Mouse (Mus musculus): Measurements from ENCODE around the gene Prpf3. TPM values are rescaled to one million over a fixed set of nuclear protein-coding genes. Genes with fewer than 3 reads are reported as not detected.
A peak's percentile ranks its signal among the peaks of the same experiment; 100 is the strongest.
"Not testable (repeated sequence)": the region's sequence is repeated elsewhere in the genome, so short reads cannot be mapped to it uniquely, and the experiment has no call there.

Gene Prpf3
- polyA plus RNA-seq (2016; fragmentation: Nextera tagmentation; extraction: Ambion mirVana): 41.4 and 44.3 TPM in 2 replicates

- ATAC-seq: peak; percentile 96
- Histone ChIP-seq H3K27ac (peak within 1 kb of the TSS; percentile 76), H3K36me3 (peaks cover 32% of the 10 kb centered on the region), H3K4me3 (peak within 1 kb of the TSS; percentile 90), H3K9me3 (replicated peaks) (no peaks in the 10 kb centered on the region), H3K27me3 (replicated peaks) (no peaks in the 10 kb centered on the region), H3K9ac (peak within 1 kb of the TSS; percentile 93), H3K4me2 (peak within 1 kb of the TSS; percentile 82), H3K4me1 (peaks cover 48% of the 10 kb centered on the region)
- WGBS (ENCODE audit: insufficient replicate concordance): under 1% methylated on average over 56 of the region's 56 CpGs
Measured at GRCm38 (mm10) chr3:95855502-95856089, at the start of gene Prpf3. TSS of gene Prpf3 (minus strand) at chr3:95855885.

DNA sequence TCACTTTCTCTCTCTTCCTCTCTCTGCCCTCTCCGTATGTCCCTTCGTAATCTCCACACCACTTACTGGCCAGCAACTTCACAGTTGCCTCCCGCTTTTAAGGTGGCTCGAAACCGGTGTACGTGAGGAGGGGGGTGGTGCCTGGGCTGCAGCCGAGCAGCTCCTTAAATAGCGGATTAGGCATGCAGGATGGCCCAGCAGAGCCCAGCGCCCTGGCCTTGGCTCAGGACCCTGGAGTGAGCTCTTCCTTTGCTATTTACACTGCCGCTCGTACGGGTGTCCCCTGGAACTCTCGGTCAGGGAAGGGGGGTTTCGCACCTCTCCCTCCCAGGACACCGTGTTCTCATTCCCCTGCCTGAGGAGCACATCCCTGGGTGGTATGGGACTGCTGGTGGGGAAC lies 48.9 kb upstream of the Prpf3 start, which contains the start of gene Car14:
Gene Car14 (minus strand): TSS at position 124 of the 400 bp plus-strand sequence.
- peak within 1 kb of the TSS; percentile 79 for H3K27ac ChIP-seq
- peak within 1 kb of the TSS; percentile 40 for H3K9ac ChIP-seq
- peak within 1 kb of the TSS; percentile 65 for H3K4me2 ChIP-seq
- peak within 1 kb of the TSS; percentile 34 for H3K4me3 ChIP-seq
- peaks cover 33% of the 10 kb centered on the region for H3K4me1 ChIP-seq
- no peaks in the 10 kb centered on the region for H3K36me3 ChIP-seq
- H3K27me3 ChIP-seq (replicated peaks): peaks cover 86% of the 10 kb centered on the region
- H3K9me3 ChIP-seq (replicated peaks): no peaks in the 10 kb centered on the region
- 3% methylated on average over 15 of the region's 15 CpGs for WGBS (ENCODE audit: insufficient replicate concordance)
- ATAC-seq: no peak

- Histone ChIP-seq H3K27me3 (replicated peaks) (peaks cover 84% of the 10 kb centered on the region), H3K9me3 (replicated peaks) (no peaks in the 10 kb centered on the region), H3K4me2 (peak overlapping the region; percentile 65), H3K27ac (peak overlapping the region; percentile 79), H3K4me1 (peaks cover 33% of the 10 kb centered on the region), H3K9ac (peak overlapping the region; percentile 40), H3K4me3 (peak overlapping the region; percentile 34), H3K36me3 (peaks cover under 1% of the 10 kb centered on the region; the same call in 1 of the 2 replicates)
- ATAC-seq: peak; percentile 63
- WGBS (ENCODE audit: insufficient replicate concordance): 10% methylated on average over 15 of the region's 15 CpGs
Measured at GRCm38 (mm10) chr3:95903753-95904502, 48.2 kb upstream of the Prpf3 start.

GRCm38 (mm10) chr3:95902643-95903042 lies 47.0 kb upstream of the Prpf3 start:
- Histone ChIP-seq H3K4me3 (no peak overlapping the region), H3K4me1 (peaks cover 33% of the 10 kb centered on the region), H3K27me3 (replicated peaks) (peaks cover 77% of the 10 kb centered on the region), H3K36me3 (peaks cover 8% of the 10 kb centered on the region; the same call in 1 of the 2 replicates), H3K9ac (no peak overlapping the region), H3K9me3 (replicated peaks) (no peaks in the 10 kb centered on the region), H3K4me2 (no peak overlapping the region), H3K27ac (peak overlapping the region; percentile 33; the same call in 1 of the 2 replicates)
- no peak for ATAC-seq
- 41% methylated on average over 6 of the region's 6 CpGs for WGBS (ENCODE audit: insufficient replicate concordance)

DNA sequence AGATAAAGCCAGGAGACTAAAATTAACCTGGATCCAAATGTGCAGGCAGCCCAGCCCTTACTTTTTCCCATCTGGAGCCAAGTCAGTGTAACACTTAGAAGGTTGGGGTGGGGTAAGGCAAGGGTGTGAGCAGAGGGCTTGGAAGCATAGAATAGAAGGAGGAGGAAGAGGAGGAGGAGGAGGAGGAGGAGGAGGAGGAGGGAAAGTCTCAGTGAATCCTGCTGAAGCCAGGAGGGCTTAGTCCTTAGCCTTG lies 46.6 kb upstream of the Prpf3 start:
- H3K27ac ChIP-seq: peak overlapping the region; percentile 33; the same call in 1 of the 2 replicates
- no peaks in the 10 kb centered on the region for H3K9me3 ChIP-seq (replicated peaks)
- H3K4me2 ChIP-seq: no peak overlapping the region
- no peak for ATAC-seq
- H3K36me3 ChIP-seq: peaks cover 8% of the 10 kb centered on the region; the same call in 1 of the 2 replicates
- H3K4me1 ChIP-seq: peaks cover 33% of the 10 kb centered on the region
- peaks cover 73% of the 10 kb centered on the region for H3K27me3 ChIP-seq (replicated peaks)
- no peak overlapping the region for H3K9ac ChIP-seq
- no peak overlapping the region for H3K4me3 ChIP-seq

- H3K9ac ChIP-seq: no peak overlapping the region
- no peak for ATAC-seq
- H3K4me2 ChIP-seq: no peak overlapping the region
- H3K4me1 ChIP-seq: peaks cover 32% of the 10 kb centered on the region
- H3K4me3 ChIP-seq: no peak overlapping the region
- peaks cover 68% of the 10 kb centered on the region for H3K27me3 ChIP-seq (replicated peaks)
- peak overlapping the region; percentile 33 for H3K27ac ChIP-seq
- no peaks in the 10 kb centered on the region for H3K9me3 ChIP-seq (replicated peaks)
- peaks cover 8% of the 10 kb centered on the region; the same call in 1 of the 2 replicates for H3K36me3 ChIP-seq
- WGBS (ENCODE audit: insufficient replicate concordance): 66% methylated on average over 9 of the region's 9 CpGs
Measured at GRCm38 (mm10) chr3:95901616-95902372, 46.1 kb upstream of the Prpf3 start.

DNA sequence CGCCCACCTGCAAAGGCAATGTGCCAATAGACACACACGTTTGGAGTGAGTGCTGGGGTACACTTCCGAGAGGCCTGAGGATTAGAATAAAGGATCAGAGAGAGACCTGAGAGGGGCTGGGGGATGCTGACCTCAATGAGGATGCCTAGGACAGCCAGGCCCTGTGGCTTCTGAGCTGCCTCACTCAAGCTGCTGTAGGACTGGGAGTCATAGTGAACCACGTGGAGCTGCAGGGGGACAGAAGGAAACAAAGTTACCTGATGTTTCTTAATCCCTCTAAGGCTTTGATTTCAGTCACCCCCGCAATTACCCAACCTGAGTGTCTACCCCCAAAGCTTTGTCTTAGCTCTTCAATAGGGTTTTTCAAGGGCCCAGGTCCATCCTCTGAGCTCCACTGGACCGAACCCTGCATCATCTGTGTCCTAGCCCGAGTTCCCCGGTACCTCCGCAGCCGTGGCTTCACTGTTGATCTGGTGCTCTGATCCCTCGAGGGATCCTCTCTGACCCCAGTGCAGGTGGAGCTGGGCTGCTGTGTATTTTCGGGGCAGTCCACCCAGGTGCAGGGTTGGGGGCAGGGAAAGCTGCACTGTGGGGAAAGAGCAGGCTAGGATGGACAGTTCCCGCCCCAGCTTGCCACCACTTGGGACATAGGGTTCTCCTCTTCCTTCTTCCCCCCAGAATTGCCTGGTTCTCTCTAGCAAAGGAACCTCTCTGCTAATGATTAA lies 44.3 kb upstream of the Prpf3 start:
- Histone ChIP-seq H3K4me2 (no peak overlapping the region), H3K27ac (no peak overlapping the region), H3K9ac (no peak overlapping the region), H3K27me3 (replicated peaks) (peaks cover 50% of the 10 kb centered on the region), H3K4me3 (no peak overlapping the region), H3K4me1 (peaks cover 24% of the 10 kb centered on the region), H3K9me3 (replicated peaks) (no peaks in the 10 kb centered on the region), H3K36me3 (peaks cover 14% of the 10 kb centered on the region; the same call in 1 of the 2 replicates)
- 64% methylated on average over 13 of the region's 13 CpGs for WGBS (ENCODE audit: insufficient replicate concordance)
- no peak for ATAC-seq

DNA sequence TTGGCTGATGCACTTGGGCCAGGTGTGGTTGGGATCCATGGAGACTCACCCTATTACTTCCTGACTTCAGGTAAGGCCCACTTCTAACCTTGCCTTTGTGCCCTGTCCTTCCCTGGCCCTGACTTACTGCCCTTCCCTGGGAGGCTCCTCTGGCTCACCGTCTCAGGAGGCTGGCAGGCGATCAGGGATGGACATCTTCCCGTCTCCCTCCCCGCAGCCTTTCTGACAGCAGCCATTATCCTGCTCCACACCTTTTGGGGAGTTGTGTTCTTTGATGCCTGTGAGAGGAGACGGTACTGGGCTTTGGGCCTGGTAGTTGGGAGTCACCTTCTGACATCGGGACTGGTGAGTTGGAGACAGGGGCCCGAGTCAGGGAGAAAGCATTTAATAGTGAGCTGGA lies 39.8 kb upstream of the Prpf3 start:
- WGBS (ENCODE audit: insufficient replicate concordance): 80% methylated on average over 7 of the region's 7 CpGs
- H3K4me2 ChIP-seq: peak overlapping the region; percentile 90
- not testable (repeated sequence) for H3K4me3 ChIP-seq; H3K9me3 ChIP-seq (replicated peaks); H3K9ac ChIP-seq; H3K27ac ChIP-seq; ATAC-seq; H3K27me3 ChIP-seq (replicated peaks)
- peaks cover 14% of the 10 kb centered on the region; the same call in 1 of the 2 replicates for H3K36me3 ChIP-seq
- peaks cover 42% of the 10 kb centered on the region for H3K4me1 ChIP-seq

DNA sequence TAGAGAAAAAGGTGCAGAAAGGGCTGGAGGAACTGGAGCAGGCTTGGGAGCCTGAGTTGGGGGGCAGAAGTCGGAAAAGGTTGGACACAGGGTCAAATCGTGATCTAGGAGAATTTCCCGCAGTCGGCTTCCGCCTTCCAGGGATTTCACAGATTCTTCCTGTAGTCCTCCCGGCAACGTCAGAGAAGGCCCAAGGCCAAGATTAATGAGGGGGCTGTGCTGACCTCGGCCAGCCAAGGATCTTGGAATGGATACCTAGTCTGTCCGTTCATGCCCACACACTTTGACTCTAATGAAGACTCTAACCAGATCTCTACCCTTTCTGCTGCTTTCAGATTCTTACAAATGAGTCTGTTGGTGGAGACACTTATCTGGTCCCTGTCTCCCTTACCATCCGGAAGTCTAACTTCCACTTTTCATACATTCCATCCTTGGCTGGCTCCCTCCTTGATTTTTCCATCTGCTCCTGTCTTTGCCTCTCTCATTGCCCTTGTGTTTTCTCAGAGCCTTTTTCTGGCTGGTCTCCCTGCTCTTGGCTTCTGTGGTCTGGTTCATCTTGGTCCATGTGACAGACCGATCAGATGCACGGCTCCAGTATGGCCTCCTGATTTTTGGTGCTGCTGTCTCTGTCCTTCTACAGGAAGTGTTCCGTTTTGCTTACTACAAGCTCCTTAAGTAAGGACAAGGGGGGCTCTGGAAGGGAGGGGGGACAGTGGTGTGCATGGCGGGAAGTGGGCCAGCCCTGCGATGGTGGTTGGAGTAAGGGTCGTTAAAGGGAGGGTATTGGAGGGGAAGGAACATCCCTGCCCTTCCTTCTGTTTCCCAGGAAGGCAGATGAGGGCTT lies 38.9 kb upstream of the Prpf3 start:
- peak overlapping the region; percentile 74 for H3K4me3 ChIP-seq
- no peaks in the 10 kb centered on the region for H3K9me3 ChIP-seq (replicated peaks)
- ATAC-seq: no peak
- peak overlapping the region; percentile 79 for H3K9ac ChIP-seq
- H3K4me1 ChIP-seq: peaks cover 42% of the 10 kb centered on the region
- peak overlapping the region; percentile 90 for H3K4me2 ChIP-seq
- 6% methylated on average over 16 of the region's 16 CpGs for WGBS (ENCODE audit: insufficient replicate concordance)
- peak overlapping the region; percentile 70 for H3K27ac ChIP-seq
- peaks cover 14% of the 10 kb centered on the region; the same call in 1 of the 2 replicates for H3K36me3 ChIP-seq
- peaks cover 1% of the 10 kb centered on the region; the same call in 1 of the 2 replicates for H3K27me3 ChIP-seq (replicated peaks)

DNA sequence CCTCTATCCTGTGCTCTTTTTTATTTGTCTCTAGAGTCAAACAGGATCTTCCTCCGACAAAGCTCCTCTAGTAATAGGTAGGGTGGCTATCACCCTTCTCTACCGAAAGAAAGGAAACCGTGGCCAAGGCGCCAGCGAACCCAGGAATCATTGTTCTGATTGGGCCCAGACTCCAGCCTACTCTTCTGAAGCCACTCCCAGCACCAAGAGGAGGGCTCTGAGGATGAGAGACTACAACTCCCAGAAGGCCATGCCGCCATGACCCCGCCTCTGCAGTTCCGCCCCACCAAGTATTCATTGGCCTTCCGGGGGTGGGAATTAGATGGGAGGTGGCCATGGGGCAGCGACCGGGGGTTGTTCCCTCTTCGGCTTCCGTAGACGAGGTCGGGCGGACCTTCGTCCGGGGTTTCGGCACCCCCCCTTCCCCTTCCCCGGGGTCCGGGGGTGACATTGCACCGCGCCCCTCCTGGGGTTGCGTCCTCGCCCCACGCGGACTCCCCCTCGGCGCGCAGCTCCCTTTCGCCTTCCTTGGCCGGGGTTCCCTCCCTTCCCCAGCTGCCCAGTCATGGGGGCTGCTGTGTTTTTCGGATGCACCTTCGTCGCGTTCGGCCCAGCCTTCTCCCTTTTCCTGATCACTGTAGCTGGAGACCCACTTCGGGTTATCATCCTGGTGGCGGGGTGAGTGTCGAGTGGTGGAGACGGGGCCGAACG lies 38.1 kb upstream of the Prpf3 start, which contains the start of gene Aph1a:
Gene Aph1a (plus strand): TSS at position 364 of the 711 bp plus-strand sequence.
- peak; percentile 99 for ATAC-seq
- under 1% methylated on average over 32 of the region's 43 CpGs for WGBS (ENCODE audit: insufficient replicate concordance)
- Histone ChIP-seq H3K4me1 (peaks cover 42% of the 10 kb centered on the region), H3K27ac (peak within 1 kb of the TSS; percentile 70), H3K36me3 (peaks cover 12% of the 10 kb centered on the region; the same call in 1 of the 2 replicates), H3K4me3 (peak within 1 kb of the TSS; percentile 74), H3K4me2 (peak within 1 kb of the TSS; percentile 90), H3K9ac (peak within 1 kb of the TSS; percentile 79)
- not testable (repeated sequence) for H3K9me3 ChIP-seq (replicated peaks); H3K27me3 ChIP-seq (replicated peaks)
